Mouse (Mus musculus) gastrocnemius, postnatal 36 days (tissue): ENCODE results near the gene Actl9. TPM values are rescaled to one million over a fixed set of nuclear protein-coding genes. Genes with fewer than 3 reads are reported as not detected.

Experiments
- DNase-seq, 2 experiments: peaks; one replicate each; pipeline ENCODE4 v3.0.0; 2022
- intact Hi-C: fragments of 180-260 bp; cut with DNase I; formaldehyde crosslinking; loops from one replicate; pipeline ENCODE4 v1.15.1; 2025
- long read RNA-seq, 2 experiments: library from polyadenylated mRNA; stranded (forward); transcript quantifications; one replicate each; pipeline ENCODE4 v2.0.0; 2021
- total RNA-seq, 2 experiments: library from RNA; stranded (reverse); gene quantifications; 2 replicates each; pipeline ENCODE4 v1.2.3; 2021

The Actl9 gene
- total RNA-seq = not detected
- long read RNA-seq, experiment 1 = 0 reads
- long read RNA-seq, experiment 2 = 0 reads

GRCm38 (mm10) chr17:33432019-33432946, at the start of gene Actl9:
Actl9 (plus strand) TSS chr17:33432896.
- no peak for DNase-seq
- intact Hi-C loops = no loop called here

- intact Hi-C loops = no loop called here
- DNase-seq = no peak
Measured at GRCm38 (mm10) chr17:33385705-33386104, 47.0 kb upstream of the Actl9 start.

- intact Hi-C loops = loop anchor here (10.0 kb wide), 1 partner anchor 297 kb away; no protein-coding TSS in a partner anchor
- DNase-seq = no peak
Measured at GRCm38 (mm10) chr17:33392271-33392670, 40.4 kb upstream of the Actl9 start.

GRCm38 (mm10) chr17:33394182-33395034, 38.3 kb upstream of the Actl9 start, which contains the start of gene Zfp101:
Zfp101 (minus strand) TSS chr17:33394641.
- peak; percentile 83 to 84 for DNase-seq
- intact Hi-C loops = loop anchor here (10.0 kb wide), 1 partner anchor 300 kb away; no protein-coding TSS in a partner anchor

- intact Hi-C loops = loop anchor here (2.0 kb wide), 2 partner anchors 100 to 388 kb away; no protein-coding TSS in a partner anchor
- DNase-seq = peak; percentile 31 to 65
Measured at GRCm38 (mm10) chr17:33439148-33439547, 6.5 kb downstream of the Actl9 start.

- DNase-seq = no peak
- intact Hi-C loops = loop anchor here (2.0 kb wide), 2 partner anchors 99 to 387 kb away; no protein-coding TSS in a partner anchor
Measured at GRCm38 (mm10) chr17:33439922-33440321, 7.2 kb downstream of the Actl9 start.

GRCm38 (mm10) chr17:33441159-33441558, 8.5 kb downstream of the Actl9 start:
- no peak for DNase-seq
- intact Hi-C loops = no loop called here

GRCm38 (mm10) chr17:33456631-33457030, 23.9 kb downstream of the Actl9 start:
- no peak for DNase-seq
- intact Hi-C loops = no loop called here

GRCm38 (mm10) chr17:33471206-33471605, 38.5 kb downstream of the Actl9 start:
- no peak for DNase-seq

More at GRCm38 (mm10) chr17:33471206-33471605, 38.5 kb downstream of the Actl9 start:
- intact Hi-C loops = no loop called here

Other genes starting within 250 kb of the Actl9 start
- gene Olfr239, start 241.6 kb upstream of the Actl9 start, total RNA-seq = not detected
- gene Olfr1564, start 211.2 kb upstream of the Actl9 start, total RNA-seq = under 1 TPM; 0.15 to 0.23 TPM
- gene Zfp955a, start 177.8 kb upstream of the Actl9 start, total RNA-seq = 1 to 10 TPM; 3.0 to 5.4 TPM
- not detected for gene Olfr63, start 168.2 kb upstream of the Actl9 start, total RNA-seq
- 10 to 100 TPM in 1 of 2 experiments, 1 to 10 TPM in 1; 8.2 to 10.3 TPM for gene Zfp955b, start 143.4 kb upstream of the Actl9 start, total RNA-seq
- 1 to 10 TPM; 2.6 to 2.7 TPM for gene Zfp81, start 74.0 kb upstream of the Actl9 start, total RNA-seq
- 1 to 10 TPM; 2.7 to 3.4 TPM for gene Zfp101, start 38.3 kb upstream of the Actl9 start, total RNA-seq
- gene Adamts10, start 91.3 kb downstream of the Actl9 start, total RNA-seq = 1 to 10 TPM; 8.0 to 9.4 TPM
- gene Myo1f, start 122.8 kb downstream of the Actl9 start, total RNA-seq = 1 to 10 TPM in 1 of 2 experiments, under 1 TPM in 1; 0.77 to 1.4 TPM
- gene Zfp414, start 196.2 kb downstream of the Actl9 start, total RNA-seq = 1 to 10 TPM; 6.6 to 7.8 TPM
- not detected for gene Pram1, start 205.2 kb downstream of the Actl9 start, total RNA-seq